Mouse (Mus musculus): Measurements from ENCODE around the gene Dvl1.

Gene Dvl1

GRCm38 (mm10) chr4:155839483-155839910 is 7.7 kb upstream of the Dvl1 start, which contains the start of gene Mxra8:
Gene Mxra8, plus strand, starts transcription at chr4:155839680.
- no peak for DNase-seq (ENCODE audit: extremely low spot score, low read depth, low spot score)

- no peak for DNase-seq (ENCODE audit: extremely low spot score, low read depth, low spot score)
Measured at GRCm38 (mm10) chr4:155840076-155841002, 6.9 kb upstream of the Dvl1 start.

GRCm38 (mm10) chr4:155841003-155841454 is 6.2 kb upstream of the Dvl1 start:
- DNase-seq (ENCODE audit: extremely low spot score, low read depth, low spot score), result no peak

GRCm38 (mm10) chr4:155841651-155842270 is 5.4 kb upstream of the Dvl1 start:
- DNase-seq (ENCODE audit: extremely low spot score, low read depth, low spot score), result no peak

GRCm38 (mm10) chr4:155843231-155843630 is 4.0 kb upstream of the Dvl1 start:
- DNase-seq (ENCODE audit: extremely low spot score, low read depth, low spot score), result no peak

- DNase-seq (ENCODE audit: extremely low spot score, low read depth, low spot score), result no peak
Measured at GRCm38 (mm10) chr4:155847591-155848352, 570 bp downstream of the Dvl1 start.

GRCm38 (mm10) chr4:155848434-155849095 is 1.4 kb downstream of the Dvl1 start:
- no peak for DNase-seq (ENCODE audit: extremely low spot score, low read depth, low spot score)

- no peak for DNase-seq (ENCODE audit: extremely low spot score, low read depth, low spot score)
Measured at GRCm38 (mm10) chr4:155849391-155849790, 2.2 kb downstream of the Dvl1 start.

- no peak for DNase-seq (ENCODE audit: extremely low spot score, low read depth, low spot score)
Measured at GRCm38 (mm10) chr4:155849792-155850451, 2.7 kb downstream of the Dvl1 start.

GRCm38 (mm10) chr4:155851368-155851767 is 4.2 kb downstream of the Dvl1 start:
- no peak for DNase-seq (ENCODE audit: extremely low spot score, low read depth, low spot score)

- no peak for DNase-seq (ENCODE audit: extremely low spot score, low read depth, low spot score)
Measured at GRCm38 (mm10) chr4:155851951-155852411, 4.8 kb downstream of the Dvl1 start.

- no peak for DNase-seq (ENCODE audit: extremely low spot score, low read depth, low spot score)
Measured at GRCm38 (mm10) chr4:155853421-155853820, 6.2 kb downstream of the Dvl1 start.

GRCm38 (mm10) chr4:155854991-155855390 is 7.8 kb downstream of the Dvl1 start:
- DNase-seq (ENCODE audit: extremely low spot score, low read depth, low spot score), result no peak

- DNase-seq (ENCODE audit: extremely low spot score, low read depth, low spot score), result no peak
Measured at GRCm38 (mm10) chr4:155856071-155856470, 8.9 kb downstream of the Dvl1 start.

GRCm38 (mm10) chr4:155856881-155857280 is 9.7 kb downstream of the Dvl1 start:
- no peak for DNase-seq (ENCODE audit: extremely low spot score, low read depth, low spot score)

- DNase-seq (ENCODE audit: extremely low spot score, low read depth, low spot score), result no peak
Measured at GRCm38 (mm10) chr4:155859318-155859717, 12.1 kb downstream of the Dvl1 start.

- no peak for DNase-seq (ENCODE audit: extremely low spot score, low read depth, low spot score)
Measured at GRCm38 (mm10) chr4:155861787-155862186, 14.6 kb downstream of the Dvl1 start.

GRCm38 (mm10) chr4:155863001-155863400 is 15.8 kb downstream of the Dvl1 start, which contains the start of gene Tas1r3:
Gene Tas1r3, minus strand, starts transcription at chr4:155863362.
- no peak for DNase-seq (ENCODE audit: extremely low spot score, low read depth, low spot score)

- DNase-seq (ENCODE audit: extremely low spot score, low read depth, low spot score), result no peak
Measured at GRCm38 (mm10) chr4:155868614-155869298, 21.6 kb downstream of the Dvl1 start.

Data from hindlimb bud, embryonic 11.5 days (tissue).